Mouse (Mus musculus) lung, adult 18-20 months (tissue): ENCODE data around the gene Lipt2.

Source experiments
- DNase-seq, 2 experiments: peaks; one replicate each; pipeline ENCODE4 v3.0.0; 2022; ENCODE audit warnings: mixed read lengths in 2 of 2

Gene Lipt2

DNA sequence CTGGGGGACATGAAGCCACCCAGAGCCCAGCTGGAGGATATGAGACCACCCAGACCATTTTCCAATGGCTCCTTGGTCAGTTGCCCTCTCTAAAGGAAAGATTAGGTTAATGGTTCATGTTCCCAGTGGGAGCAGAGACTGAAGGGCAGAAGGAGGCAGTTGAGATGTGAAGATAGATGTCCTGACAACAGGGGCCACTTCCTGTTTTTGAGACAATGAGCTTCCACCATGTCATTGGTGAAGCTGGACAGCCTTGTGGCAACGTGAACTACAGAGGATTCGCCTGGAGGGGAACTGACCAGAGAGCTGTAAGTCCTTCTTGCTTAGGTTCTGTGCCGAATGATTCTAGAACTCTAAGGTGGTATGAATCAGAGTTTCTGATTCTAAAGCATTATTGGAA lies 17.2 kb downstream of the Lipt2 start, which contains the start of gene Kcne3:
Gene Kcne3 (plus strand): TSS at position 234 of the 400 bp plus-strand sequence.
- no peak for DNase-seq

DNA sequence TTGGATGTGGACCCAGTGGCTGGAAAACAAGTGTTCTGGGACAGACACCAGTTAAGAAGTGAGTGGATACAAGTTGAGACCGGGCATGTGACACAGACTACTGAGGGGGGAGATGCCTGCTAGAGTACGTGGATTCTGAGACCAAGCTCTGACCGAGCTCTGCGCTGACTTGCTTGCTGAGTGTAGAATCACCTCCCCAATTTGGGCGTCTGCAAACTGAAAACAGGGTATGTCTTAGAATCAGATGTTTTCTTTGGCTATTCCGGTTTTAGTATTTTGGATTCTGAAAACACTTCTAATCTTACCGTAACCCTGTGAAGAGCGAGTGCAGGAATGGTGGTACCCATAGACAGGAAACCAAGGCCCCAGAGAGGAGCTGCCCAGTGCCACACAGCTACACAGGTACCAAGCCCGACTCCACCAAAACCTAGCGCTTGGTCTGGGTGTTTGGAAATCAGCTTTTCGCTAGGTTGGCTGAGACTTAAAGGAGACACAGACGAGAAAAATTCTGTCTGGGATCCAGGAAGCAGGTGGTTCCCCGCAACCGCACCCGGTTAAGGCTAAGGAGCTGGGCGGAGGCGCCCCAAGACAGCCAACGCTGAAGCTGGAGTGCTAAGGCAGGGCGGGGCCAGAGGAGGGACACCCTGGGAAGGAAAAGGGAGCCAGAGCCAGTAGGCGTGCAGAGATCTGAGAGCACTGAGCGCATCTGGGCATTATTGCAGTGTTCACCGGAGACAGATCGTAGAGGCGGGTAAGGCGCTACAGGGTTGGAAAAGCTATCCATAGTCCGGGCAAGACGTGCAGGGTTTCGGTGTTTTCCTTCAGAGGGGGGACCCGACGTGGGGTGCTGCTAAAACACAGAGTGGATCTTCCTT lies 19.2 kb downstream of the Lipt2 start:
- peak; percentile 81 to 86 for DNase-seq

DNA sequence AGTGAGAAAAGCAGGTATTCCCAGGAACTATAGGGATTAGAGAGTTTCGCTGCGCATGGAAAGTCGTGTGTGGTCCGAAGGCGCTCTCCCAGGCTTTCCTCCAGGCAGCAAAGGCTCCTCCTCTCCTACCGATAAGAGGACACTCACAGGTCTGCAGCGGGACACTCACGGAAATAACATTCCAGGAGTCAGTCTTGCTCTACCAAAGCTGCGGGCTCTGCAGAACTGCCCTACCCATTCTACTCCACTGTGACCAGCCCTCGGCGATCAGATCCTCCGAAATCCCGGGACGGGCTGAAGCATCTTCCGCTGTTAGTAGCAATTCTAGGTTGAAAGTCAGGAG lies 19.8 kb downstream of the Lipt2 start:
- DNase-seq, result no peak

DNA sequence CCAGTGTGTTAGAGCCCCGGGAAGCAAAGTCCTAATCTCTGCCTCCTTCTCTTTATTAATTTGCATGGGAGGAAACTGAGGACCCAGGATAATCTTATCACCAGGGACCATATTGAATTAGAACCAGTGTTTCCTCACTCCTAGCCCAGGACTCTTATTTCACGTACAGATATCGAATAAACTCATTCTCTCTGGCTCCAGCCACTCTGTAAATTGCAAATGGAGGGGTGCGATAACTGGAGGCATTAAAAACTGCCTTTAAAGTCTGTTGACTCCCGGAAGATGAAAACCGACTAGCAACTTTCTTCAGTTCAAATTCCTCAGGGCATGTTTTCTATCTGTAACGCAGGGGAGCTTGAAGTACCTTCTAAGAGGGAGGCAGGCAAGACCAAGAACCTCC lies 20.3 kb downstream of the Lipt2 start:
- no peak for DNase-seq

DNA sequence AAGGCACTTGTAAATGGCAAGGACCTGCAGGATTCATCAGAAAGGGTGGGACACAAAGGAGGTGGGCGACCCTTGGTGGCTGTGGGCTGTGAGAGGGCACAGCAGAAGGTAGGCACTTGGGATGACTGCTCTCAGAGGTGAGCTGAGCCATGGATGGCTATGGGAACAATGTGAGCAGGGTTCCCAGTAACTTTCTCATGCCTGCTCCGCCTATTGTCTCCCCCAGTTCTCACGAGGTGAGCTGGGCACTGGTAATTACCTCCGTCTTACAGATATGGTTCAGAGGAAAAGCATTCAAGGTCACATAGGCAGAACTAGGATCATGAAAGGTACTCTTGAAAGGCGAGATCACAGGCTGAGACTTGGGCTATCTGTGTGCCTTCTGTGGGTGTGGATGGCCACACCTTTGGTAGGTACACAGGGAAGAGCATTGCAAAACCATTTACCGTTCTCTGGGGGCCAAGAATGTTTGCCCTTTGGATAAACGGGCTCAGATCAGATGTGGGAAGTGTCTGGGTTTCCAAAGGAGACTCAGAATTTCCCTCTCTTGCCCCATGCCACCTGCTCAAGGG lies 20.8 kb downstream of the Lipt2 start:
- DNase-seq, result no peak

DNA sequence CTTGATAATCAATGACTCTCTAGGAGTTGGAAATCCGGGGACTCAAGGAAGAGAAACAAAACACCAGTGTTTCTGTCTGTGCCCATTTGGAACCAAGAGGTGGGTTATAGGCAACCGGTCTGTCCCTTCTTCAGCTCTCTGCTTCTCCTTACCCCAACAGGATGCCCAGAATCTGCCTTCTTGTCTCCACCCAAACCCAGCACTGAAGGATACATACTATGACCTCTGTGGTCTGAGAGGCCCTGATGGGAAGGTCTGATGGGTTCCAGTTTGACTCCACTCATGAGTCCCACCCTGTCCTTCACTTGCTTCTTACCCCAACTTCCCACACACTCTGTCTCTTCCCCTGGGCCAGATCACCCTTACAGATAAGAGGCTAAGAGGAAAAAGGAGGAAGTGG lies 22.1 kb downstream of the Lipt2 start:
- no peak for DNase-seq

DNA sequence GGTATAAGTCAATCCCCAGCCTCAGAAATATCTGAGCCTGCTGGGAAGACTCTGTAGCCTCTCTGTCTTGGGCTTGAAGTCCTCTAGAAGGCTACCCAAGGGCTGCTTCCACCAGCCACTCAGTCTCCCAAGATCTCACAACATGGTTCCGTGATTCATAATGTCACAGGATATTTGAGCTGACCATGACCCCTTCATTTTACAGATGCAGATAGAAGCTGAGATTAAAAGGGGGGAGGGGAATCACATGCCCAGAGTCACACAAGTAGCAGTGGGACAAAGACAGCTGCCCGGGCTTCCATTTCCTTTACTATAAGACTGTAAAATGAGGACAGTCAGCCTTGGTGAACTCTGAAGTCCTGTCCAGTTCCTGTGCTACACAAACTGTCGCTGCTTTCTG lies 22.5 kb downstream of the Lipt2 start:
- DNase-seq, result no peak

DNA sequence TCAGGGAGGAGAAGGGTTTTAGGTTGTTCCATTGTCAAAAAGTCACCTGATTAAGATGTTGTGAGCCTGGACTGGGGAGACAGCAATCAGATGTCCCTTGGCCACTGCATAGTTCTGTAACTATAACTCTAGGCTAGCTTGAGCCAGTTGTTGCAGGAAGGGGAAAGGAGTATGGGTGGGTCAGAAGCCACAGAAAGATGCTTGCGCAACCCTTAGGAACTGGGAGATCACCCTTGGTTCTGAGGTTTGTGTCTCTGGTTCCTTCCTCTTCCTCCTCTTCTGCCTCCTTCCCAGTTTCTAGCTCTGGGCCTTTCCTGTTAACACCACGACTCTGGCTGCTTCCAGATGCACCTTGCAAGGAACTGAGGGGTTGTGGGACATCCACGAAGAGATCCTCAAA lies 23.3 kb downstream of the Lipt2 start:
- DNase-seq, result peak; percentile 27 to 45

DNA sequence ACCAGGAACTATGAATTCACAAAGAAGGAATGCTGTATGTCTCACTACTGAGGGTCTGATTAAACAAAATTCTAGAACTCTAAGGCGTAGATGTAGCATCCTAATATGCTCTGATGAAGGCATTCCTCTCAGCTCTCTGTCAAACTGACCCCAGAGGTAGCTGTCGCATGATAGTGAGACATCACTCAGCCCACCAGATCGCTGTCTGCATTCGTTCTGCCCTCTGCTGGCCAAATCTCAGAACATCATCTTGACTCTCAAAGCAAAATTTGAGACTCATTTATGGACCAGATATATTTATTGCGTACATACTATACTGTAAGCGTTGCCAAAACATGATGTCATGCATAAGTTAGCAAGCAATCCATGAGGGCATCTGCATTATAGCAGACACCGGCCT lies 28.5 kb downstream of the Lipt2 start:
- peak in 1 of 2 experiments; percentile 37 for DNase-seq

DNA sequence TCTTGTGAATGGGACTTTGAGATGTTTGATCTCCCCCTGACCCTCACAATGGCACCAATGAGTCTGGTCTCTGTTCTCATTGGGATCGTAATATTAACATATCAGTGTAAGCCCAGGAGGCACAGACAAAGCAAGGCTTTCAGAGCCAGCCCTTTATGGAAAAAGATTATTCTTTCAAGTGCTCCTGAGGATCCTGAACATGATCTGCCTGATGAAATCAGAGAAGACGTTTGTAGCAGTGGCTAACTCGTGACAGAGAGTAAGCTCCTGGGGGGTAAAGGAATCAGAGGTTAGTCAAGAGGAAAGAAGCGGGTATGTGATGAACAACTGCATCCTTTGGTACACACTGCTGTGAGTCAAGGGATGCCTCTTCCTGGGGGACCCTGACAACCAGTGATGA lies 31.1 kb downstream of the Lipt2 start:
- DNase-seq, result no peak

DNA sequence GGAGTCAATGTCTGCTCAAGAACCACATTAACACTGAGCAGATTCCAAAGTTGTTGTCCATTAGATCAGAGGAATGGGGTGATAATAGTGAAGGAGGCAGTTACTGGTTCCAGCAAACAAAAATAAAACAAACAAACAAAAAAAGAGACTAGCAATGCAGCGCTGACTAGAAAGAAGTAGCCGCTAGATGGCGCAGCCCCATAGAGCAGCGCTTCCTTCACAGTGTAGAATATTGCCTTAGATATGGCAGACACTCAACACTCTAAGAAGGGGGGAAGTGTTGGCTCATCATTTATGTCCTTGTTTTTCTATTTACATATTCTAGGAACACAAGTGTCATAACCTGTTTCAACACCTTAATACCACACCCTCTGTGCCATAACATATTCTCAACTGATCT lies 31.7 kb downstream of the Lipt2 start:
- peak; percentile 31 to 63 for DNase-seq

DNA sequence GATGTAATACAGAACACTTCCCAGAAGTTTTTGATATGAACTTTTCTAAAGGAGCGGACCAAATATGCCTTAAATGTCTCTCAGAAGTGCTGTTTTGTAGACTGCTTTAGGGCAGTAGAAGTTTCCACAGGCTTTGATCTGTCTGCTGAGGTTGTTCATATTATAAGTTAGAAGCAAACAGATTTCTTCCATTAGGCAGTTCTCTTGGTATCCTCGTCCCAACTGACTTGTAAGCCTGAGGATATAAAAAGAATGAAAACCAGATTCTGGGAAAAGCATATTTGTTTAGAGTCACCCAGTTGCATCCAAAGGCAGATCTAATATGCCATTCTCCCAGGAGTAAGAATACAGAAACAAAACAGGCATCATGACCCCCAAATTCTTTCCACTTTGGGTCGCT lies 42.1 kb downstream of the Lipt2 start:
- DNase-seq, result no peak

DNA sequence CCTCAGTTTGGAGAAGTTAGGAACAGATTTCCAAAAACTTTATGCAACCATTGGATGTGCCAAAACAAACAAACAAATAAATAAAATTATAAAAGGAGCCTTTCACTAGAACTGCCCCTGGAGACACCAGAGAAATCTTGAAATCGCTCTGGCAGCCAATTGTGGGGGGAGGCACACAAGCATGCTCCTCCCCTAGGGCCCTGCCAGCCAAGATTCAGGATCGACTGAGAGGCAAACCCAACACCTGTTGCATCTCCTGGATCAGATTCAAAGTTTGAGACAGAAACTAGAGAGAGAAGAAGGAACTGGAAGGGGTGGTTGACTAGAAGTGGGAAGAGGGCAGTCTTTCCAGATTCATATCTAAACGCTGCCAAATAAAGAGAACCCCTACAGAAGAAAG lies 44.5 kb downstream of the Lipt2 start:
- DNase-seq, result no peak

DNA sequence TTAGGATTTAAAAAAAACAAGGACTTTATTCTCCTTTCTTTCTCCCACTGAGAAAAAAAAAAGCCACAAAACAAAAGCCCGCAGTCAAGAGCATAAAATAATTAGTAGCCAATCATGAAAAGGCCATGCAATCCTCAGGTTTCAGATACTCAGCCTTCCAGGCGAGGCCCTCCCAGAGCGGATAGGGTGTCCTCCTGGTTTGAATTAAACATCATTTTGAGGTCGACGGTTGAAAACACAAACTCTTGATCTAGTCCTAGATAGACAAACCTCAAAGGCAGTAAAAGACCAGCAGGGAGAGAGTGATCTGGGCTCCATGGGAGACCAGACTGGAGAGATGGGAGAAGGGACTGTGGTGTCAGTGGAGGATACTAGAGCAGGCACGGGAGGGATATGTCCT lies 45.8 kb downstream of the Lipt2 start:
- no peak for DNase-seq

DNA sequence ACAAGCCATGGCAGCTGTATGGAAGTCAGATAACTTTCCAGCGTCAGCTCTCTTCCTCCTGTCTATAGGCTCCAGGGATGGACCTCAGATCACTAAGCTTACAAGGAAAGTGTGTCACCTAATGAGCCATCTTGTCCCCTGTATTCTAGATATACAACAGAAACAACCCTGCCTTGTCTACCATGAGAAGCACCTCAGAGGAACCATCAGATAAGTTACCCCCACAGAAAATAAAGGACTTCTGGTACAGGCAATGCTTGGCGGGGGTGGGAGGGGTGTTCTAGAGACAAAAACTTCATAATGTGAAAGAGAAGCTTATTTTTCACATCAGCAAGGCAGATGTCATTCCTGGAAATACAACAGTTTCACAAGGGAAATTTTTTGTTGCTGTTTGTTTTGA lies 47.1 kb downstream of the Lipt2 start:
- DNase-seq, result no peak

DNA sequence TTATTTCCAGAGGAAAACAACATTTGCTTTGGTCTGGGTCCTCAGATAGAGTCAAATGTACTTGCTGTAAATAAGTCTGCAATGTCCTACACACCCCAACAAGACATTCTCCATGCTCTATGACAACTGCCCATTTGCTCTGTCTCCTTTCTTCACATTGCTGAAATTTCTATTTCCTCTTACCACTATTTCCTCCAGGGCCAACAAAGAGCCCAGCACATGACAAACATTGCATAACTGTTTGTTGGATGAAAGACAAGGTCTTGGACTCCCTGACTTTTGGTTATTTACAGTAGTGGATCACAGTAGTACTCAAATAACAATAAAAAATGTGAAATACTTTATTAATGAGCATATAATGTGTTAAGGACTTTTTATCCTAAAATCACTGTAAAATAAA lies 48.8 kb downstream of the Lipt2 start:
- peak in 1 of 2 experiments; percentile 36 for DNase-seq
